Mouse (Mus musculus): ENCODE data around the gene Crtac1. TPM values are rescaled to one million over a fixed set of nuclear protein-coding genes. Genes with fewer than 3 reads are reported as not detected.

Crtac1 gene
- polyA plus RNA-seq, 1 experiment from 2014 or later = 0.53 TPM

DNA sequence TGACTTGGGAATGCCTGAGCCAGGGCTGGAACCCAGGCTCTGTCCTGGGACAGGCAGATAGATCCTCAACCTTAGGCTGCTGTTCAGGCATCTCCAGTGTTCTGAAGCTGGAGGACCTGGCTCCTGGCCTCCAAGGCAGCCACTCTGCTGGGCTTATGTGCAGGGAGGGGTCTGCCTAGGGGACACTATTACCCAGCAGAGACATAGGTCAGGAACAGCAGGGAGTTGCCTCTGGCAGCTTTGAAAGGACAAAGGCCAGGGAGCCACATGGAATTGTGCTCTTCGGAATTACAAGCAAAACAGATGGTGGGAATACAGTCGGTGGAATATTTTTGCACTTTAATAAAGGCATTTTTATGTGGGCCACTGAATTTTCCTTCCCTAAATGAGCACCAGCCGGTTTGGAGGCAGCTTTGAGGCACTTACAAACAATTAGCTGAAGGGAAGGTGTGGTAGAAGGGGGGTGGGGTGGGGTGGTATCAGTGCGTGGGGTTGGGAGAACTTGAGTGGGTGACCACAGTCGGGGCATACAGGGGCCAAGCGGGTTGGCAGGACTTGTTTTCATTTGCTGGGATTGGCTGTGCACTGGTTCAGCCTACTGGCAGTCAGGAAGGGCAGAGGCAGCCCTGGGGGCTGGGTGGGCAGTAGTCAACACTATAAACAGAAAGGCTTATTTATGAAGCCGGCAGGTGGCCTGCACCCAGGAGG, 140.5 kb downstream of the Crtac1 start:
- DNase-seq (ENCODE audit: low spot score) = no peak

DNA sequence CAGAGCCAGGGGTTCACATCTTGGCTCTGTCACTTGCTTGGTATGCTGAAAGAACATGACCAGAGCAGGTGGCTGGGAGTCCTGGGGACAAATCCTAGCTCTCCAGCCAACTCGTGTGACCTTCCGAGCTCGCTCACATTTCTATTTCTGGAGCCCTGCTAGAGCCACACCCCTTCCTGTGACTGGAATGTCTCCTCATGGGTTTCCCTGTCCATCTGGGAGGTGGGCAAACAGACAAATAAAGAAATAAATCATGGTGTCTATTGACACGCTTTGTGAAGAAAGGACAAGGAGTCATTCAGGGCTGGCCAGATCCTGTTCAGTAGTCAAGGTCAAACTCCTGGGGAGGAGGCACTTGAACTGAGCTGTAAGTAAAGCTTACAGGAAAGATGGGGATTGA, 143.2 kb downstream of the Crtac1 start:
- no peak for DNase-seq (ENCODE audit: low spot score)

DNA sequence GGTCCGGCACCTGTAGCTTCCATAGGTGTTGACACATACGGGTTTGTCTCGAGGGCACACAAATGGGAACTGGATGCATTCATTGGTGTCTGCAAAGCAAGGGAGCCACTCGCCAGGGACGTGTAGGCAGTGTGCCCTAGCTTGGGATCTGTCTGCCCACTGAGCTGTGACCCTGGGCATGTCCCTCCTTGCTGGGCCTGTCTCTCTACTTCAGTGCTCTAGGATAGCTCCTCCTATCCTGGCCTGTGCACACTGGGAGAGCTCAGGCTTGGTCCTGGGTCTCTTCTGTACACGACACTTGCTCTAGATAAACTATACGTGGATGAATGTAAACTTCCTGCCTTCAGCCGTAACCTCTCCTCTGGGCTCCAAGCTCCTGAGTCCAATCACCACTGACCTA, 147.4 kb downstream of the Crtac1 start:
- no peak for DNase-seq (ENCODE audit: low spot score)

DNA sequence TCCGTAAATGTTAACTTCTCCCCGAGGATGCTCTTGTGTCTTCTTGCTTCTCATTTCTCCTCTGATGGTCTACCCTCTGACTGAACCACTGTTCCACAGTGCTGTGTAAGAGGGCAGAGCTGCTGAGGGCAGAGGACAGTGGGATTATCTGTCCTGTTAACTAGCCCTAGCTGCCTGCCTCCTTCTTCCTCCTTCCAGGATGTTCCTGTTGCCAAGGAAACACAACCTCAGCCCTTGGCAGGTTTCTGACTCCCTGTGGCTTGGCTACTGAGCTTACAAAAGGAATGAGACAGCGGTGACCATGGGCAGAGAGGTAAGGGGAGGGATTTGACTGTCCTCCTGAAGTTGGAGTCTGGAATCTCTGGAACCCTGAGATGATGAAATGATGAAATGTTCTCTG, 152.0 kb downstream of the Crtac1 start:
- no peak for DNase-seq (ENCODE audit: low spot score)

DNA sequence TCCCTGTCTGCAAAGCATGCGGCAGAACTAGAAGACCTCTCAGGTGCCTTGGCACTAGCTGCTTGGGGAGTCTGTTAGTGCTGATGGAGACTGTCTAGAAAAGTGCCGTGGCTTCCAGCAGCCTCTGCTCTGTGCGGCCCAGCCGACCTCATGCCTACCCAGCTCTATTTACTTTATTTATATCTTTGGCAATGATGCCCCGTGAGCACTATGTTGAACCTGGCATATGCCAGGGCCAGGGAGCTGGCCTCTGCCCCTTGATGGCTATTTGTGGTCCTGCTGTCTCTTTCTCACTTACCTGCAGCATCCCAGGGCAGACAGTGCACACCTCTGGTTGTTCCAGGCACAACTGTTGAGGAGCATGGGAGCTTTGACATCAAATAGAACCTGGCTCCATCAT, 153.1 kb downstream of the Crtac1 start:
- DNase-seq (ENCODE audit: low spot score) = no peak

DNA sequence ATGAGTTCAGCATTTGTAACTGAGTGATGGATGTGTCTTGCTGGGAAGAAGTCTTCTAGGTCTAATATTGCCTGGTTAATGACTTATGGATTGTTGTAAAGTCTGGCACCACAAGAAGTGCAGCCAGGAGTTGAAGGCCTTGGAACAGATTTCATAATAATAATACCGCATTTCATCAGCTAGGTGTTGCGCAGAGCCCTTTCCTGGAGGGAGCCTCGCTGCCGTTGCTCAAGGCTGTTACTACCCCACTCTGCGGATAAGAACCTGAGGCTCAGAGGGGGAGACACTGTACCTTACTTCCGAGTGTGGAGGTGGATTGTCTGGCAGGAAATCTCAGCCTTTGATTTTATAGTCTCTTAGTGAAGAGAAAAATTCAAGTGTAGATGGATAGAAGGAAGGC, 154.3 kb downstream of the Crtac1 start:
- DNase-seq (ENCODE audit: low spot score) = no peak

DNA sequence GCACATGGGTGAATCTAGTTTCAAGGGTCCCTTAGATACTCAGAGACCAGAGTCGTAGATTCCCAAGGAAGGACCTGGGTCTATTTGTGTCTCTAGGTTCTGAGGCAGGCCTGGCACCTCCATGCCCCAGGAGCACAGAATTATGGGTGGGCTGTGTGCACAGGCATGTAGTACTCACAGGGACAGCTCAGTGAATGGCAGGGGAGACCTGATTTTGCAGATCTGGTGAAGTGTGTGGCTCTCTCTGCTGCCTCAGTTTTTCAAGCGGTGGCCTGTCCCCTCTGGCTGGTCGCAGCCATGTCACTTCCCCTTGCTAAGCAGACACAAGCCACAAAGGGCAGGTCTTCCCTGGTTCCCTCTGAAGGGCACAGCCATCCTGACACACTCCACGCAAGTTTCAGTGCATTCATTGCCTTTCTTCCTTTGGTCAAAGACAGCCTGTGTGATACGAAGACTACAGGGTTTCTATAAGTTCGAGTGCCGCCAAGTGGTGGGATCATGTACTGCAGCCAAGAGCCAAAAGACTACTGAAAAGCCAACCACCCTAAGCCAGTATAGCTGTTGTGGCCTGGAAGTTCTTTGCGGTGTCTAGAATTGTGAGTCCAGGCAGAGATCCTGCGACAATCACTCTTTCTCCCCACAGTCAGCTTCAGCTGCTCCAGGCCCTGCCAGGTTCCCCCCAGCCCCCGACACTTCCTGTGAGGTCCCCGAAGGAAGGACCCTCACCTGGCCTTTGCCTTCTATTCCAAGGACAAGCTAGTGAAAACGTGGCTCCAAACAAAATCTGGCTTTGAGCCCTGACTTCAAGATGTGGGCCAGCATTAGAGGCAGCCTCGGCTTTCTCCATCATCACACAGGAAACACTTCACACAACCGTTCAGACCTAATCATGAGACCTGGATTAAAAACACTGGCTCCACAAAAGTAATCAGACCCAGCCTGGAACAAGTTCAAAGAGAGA, 159.3 kb downstream of the Crtac1 start:
- DNase-seq (ENCODE audit: low spot score) = peak; percentile 51

DNA sequence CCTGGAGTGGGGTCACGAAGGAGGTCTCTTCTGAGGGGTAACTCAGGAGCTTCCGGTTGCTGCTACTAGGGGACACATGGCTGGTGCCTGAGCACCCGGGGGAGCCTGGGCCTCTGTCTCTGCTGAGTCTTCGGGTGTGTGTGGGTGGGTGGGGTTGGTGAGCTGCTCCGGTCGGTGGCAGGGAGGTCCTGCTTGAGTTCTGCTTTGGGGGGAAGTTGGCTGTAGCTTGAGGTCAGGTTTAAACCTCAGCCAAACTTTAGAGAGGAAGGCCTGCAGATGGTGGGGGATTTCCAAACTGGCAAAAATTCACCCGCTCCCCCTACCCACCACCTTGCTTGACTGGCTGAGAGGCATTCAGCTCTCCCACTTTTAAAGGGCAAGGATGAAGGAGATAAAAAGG, 160.4 kb downstream of the Crtac1 start:
- DNase-seq (ENCODE audit: low spot score) = no peak

DNA sequence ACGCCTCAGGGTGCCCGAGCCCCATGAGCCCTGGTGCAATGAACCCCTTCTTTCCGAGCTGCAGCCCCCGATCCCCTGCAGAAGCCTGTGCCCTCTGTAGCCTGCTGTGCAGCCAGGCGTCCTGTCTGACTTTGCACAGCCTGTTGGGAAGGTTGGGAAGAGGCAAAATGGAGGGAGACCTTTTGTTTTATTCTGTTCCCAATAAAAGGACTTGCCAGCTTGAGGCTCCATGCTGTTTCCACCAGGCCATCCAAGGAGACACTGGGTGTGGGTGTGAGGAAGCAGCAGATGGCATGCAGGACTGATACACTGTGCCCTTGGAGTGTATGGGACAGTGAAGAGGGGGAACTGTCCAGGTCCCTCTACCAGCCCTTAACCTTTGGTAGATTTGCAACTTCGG, 161.5 kb downstream of the Crtac1 start:
- no peak for DNase-seq (ENCODE audit: low spot score)

DNA sequence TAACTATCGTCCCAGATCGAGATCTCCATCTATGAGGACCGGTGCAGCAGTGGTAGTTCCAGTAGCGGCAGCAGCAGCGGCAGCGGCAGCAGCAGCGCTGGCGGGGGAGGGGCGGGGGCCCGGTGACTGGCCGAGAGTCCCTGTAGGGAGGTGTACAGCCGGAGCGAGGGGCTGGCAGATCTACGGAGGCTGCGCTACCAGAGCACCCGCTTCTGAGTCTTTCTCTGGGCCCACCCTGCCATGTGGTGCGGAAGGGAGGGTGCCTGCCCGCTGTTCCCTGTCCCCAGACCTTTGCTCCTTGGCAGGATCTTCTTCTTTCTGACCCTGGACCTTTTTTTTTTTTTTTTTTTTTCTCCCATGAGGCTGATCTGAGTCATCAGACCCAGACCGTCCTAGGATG, 163.2 kb downstream of the Crtac1 start:
- no peak for DNase-seq (ENCODE audit: low spot score)

DNA sequence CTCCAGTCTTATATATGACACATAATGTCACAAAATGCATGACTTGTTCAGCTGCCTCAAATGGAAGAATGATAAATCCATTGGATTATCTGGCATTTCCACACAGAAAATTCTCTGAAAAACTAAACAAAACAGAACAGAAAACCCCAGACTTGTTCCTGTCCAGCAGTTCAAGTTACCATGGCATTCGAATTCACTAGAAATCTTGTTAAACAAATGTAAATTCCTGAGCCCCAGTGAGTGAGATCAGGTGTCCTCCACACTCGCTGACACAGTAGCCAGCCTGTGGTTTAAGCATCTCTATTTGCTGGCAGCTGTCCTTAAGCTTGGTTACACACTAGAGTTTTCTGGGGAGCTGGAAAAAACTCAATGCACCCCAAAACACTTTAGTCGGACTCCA, 168.1 kb downstream of the Crtac1 start:
- no peak for DNase-seq (ENCODE audit: low spot score)

DNA sequence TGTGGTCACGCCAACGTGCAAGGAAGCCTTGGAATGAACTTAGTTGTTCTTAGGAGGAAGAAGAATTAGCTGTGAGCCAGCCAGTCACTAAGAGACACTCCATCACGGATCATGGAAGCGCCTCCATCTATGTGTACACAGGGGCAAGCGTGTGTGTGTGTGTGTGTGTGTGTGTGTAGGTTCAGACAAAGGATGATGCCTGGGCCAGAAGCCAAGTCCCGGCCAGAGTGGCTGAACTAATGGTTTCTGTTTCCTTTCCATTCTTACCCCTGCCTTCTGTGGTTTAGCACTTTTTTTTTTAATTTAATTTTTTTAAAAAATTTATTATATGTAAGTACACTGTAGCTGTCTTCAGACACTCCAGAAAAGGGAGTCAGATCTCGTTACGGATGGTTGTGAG, 171.1 kb downstream of the Crtac1 start:
- no peak for DNase-seq (ENCODE audit: low spot score)

DNA sequence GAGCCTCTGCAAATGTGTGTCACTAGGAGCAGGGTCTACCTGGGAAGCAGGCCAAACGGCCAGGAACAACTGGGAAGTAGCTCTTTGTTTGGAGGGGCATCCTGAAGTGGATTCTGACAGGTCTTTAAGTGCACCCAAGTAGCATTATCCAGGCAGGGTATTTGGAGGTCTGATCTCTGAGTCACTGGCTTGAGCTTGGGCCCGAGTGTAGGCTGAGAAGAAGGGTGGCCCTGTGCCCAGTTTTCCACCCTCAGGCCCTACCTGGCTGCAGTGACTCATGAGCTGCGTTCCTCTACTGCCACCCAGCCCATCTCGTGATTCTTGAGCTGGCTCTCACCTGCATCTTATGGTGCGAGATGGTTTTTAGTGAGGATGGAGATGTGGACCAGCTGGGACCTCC, 173.0 kb downstream of the Crtac1 start:
- no peak for DNase-seq (ENCODE audit: low spot score)

DNA sequence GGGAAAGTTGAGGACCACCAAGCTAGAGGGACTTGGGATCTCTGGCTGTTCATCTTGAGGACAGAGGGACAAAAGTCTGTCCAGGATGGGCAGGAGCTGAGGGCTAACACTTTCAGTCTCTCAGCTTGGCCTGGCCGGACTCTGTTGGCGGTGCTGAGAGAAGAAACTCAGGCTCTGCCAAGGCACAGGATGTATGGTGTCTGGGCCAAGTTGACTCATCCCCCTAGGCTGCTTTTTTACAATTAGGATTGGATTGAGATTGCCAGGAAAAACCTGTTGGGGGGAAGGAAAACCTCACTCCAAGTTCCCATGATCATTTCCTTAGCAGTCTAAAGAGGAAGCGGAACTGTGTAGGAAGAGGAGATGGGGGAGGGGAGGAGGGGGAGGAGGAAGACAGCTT, 173.6 kb downstream of the Crtac1 start:
- DNase-seq (ENCODE audit: low spot score) = no peak

DNA sequence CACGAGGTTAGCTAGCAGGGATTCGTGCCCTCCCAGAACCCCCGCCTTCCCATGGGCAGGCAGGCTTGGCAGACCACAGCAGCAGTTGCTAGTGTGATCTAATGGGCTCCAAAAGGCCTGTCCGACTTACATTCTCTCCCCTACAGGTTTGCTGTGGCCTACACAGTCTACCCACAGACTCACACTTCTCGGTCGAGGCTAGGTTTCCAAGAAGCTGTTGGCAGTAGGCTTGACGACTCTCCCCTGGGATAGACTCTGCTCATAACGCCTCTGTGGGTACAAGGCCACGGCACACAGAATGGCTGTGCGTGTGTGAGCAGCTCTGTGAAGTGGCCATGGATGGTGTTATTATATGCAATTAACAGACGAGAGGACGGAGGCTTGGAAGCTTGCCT, 174.3 kb downstream of the Crtac1 start:
- DNase-seq (ENCODE audit: low spot score) = no peak

DNA sequence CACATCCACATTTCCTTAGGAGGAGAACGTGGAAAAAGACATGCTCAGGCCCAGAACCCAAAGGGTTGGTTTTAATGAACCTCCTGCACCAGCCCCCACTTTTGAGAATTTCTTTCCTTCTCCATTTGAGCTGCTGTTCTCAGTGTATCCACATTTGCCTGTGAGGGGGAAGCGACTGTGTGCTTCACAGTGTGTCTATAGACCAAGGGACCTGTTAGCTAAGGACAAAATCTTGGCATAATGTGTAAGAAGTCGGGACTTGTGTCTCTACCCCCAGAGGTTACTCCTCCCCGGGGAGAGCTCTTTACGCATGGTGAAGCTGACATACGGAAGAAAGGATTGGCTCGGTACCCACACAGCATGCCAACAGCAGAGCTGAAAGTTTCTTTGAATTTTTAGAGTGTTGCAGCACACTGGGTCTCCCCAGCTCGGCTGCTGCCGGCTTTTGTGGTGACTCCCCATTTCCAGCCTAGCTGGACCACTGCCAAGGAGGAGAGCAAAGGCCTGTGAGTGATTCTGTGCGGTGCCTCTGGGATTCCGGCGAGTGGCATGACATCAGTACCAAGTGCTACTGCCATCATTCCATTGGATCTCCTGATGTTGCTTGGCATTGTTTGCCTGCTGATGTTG, 174.9 kb downstream of the Crtac1 start:
- DNase-seq (ENCODE audit: low spot score) = no peak

DNA sequence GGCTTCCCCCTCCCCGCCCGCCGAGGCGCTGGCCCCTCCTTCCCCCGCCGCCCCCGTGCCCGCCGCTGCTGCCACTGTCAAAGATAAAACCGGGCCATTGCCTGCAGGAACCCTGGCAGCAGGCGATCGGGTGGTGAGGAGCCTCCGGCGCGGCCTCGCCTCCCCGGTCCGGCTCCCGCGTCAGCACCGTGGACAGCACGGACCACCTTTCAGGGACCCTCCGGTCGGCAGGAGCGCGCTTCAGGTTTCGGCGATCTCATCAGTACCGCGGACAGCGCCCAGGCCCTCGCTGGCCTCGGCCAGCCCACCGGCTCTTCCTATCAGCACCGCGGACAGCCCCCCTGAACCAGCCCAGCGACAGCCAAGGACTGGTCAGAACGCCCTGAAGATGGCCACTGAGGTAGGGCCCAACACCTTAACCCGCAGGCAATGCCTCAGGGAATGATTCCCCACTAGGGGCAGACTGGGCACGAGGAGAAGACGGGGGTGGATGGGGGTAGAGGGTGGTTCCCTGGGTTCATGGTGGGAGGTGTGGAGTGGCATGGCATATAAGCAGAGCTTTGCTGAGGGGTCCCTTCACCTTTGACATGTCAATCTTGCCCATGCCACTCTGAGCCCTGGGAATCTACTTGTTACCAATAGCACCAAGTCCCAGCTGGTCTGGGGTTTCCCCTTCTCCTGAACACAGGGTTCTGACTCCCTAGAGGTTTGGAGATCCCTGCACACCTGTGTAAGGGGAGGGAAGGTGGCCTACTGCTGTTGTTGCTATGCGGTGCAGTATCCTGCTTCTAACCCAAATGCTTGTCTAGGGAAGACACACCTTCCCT, 175.6 kb downstream of the Crtac1 start:
- peak; percentile 67 for DNase-seq (ENCODE audit: low spot score)

DNA sequence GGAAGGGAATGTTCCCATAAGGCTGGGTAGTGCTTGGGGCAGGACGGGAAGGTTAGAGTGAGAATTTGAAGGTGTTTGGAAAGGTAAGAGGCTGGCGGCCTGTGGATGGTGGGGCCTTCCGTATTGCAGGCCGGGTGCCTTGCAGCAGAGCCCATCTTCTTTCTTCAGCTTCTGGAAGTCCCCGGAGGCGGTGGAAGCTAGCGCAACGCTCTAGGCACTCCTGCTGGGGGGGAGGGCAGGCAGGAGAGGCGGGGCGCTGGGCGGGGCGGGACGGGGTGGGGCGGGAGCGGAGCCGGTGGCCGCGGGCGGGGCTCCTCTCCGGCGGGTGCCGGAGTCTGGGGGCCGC, 176.2 kb downstream of the Crtac1 start:
- no peak for DNase-seq (ENCODE audit: low spot score)

DNA sequence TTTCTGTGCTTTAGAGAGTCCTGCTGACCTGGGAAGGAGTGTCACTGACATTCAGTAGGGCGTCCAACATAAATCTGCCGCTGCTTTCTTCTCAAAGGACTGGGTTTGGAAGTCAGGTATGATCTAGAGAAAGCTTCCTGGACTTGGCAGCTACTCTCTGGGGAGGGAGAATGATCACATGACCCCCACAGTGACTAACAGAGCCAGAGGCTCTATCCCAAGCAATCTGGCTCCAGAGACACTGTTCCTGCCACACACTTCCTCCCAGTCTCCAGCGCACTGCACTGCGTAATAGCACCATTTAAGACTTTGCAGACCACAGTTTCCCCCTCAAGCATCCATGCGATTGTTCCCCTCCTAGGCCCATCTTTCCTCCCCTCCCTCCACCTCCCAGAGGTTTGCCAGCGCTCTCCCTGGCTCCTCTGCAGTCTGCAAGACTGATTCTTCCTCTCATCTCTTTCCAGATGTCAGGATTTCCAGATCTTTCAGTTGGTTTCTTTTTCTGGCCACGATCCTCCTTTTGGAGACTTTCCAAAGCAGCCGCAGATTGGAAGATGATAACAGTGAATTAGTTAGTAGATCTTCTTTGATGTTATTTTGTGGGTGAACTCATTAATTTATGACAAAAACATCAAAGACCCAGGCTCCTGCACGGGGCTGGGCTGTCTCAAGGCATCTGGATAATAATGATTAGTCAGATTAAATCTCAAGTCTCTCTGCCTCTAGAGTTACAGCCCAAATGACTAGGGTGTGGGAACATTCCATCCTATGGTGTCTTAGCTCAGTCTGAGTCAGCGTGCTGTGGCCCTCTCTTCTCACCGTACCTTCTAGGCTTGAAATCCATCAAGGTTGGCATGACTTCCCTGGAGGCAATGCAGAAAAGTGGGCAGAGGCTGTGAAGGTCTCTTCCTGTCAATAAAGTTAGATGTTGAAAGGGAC, 181.3 kb downstream of the Crtac1 start:
- DNase-seq (ENCODE audit: low spot score) = no peak

DNA sequence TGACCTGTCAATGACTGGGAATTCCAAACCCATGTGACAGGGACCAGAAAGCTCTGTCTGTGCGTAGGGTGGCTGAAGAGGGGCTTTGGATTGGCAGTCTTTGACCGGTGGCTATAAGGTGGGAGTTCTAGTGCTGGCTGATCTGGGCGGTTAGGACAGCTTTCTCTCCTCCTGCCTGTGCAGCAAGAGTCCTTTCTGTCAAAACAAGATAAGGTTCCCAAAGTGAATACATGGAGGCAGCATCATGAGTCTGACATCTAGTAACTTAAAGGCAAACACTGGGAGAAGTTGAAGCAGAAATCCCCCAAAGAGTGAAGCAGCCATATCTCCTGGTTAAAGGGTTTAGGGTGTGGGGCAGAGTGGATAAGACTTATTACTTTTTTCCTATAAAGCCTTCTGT, 184.1 kb downstream of the Crtac1 start, which contains the start of gene Golga7b:
Gene Golga7b (plus strand): TSS at position 56 of the 400 bp plus-strand sequence.
- no peak for DNase-seq (ENCODE audit: low spot score)

Measured in thymus, postnatal 0 days (tissue).